Mouse (Mus musculus) cerebellum, adult 2 months (tissue): ENCODE measurements at regions not wholly inside any gene's neighbourhood (a gene's known extent, or its start where the extent isn't known, plus 50 kb on each side); places are given as distances from the start of the nearest gene placed in this dataset.

ENCODE experiments used
- DNase-seq, 2 experiments: peaks; one replicate each; pipeline ENCODE4 v3.0.0; 2021
- H3K27ac ChIP-seq: fragments of 200-500 bp; 2 replicates; pipeline ENCODE4 v1.5.1; 2012; ENCODE audit warnings: low read length, control low read depth, inconsistent platforms; ENCODE audit not compliant: insufficient read depth
- H3K27me3 ChIP-seq: fragments of 200-500 bp; 2 replicates; pipeline ENCODE4 v1.6.1; 2012; ENCODE audit warnings: inconsistent platforms, mild to moderate bottlenecking, low read length, moderate library complexity; ENCODE audit not compliant: control insufficient read depth, insufficient read depth
- H3K4me1 ChIP-seq: fragments of 200-500 bp; 2 replicates; pipeline ENCODE4 v1.6.1; 2011; ENCODE audit warnings: low read length; ENCODE audit not compliant: control insufficient read depth, insufficient read depth
- H3K4me3 ChIP-seq: fragments of 200-500 bp; replicated peaks from 2 replicates; pipeline ENCODE3; 2011; ENCODE audit warnings: mild to moderate bottlenecking, low read depth, low read length, control low read depth; ENCODE audit not compliant: insufficient read depth
- CTCF ChIP-seq: fragments of 200-500 bp; IDR thresholded peaks from 2 replicates; pipeline ENCODE4 v1.5.1; 2011; ENCODE audit warnings: low read depth, mild to moderate bottlenecking, control low read depth, low read length, moderate library complexity, borderline replicate concordance; ENCODE audit not compliant: insufficient read depth
- POLR2A ChIP-seq: fragments of 200-500 bp; IDR thresholded peaks from 2 replicates; pipeline ENCODE4 v1.6.1; 2011; ENCODE audit warnings: low read length, control low read depth, borderline replicate concordance; ENCODE audit not compliant: insufficient read depth
- WGBS: fragments of 180-500 bp; shearing (Covaris S2); methylation state at CpG from one replicate; pipeline ENCODE4 v1.1.7; 2018; 5-methylcytosine and 5-hydroxymethylcytosine counted together

GRCm38 (mm10) chr10:111422649-111423048, 50.4 kb upstream of the Nap1l1 start:
- H3K4me1 ChIP-seq: no peaks in the 10 kb centered on the region
- H3K27me3 ChIP-seq: no peaks in the 10 kb centered on the region
- no peak for DNase-seq
- TF ChIP-seq POLR2A: no peak
- no peak for TF ChIP-seq CTCF
- WGBS: 10% methylated on average over 11 of the region's 11 CpGs
- no peak overlapping the region for H3K4me3 ChIP-seq
- no peak overlapping the region for H3K27ac ChIP-seq
